Mouse (Mus musculus): Measurements from ENCODE around the gene Nefh. TPM values are rescaled to one million over a fixed set of nuclear protein-coding genes. Genes with fewer than 3 reads are reported as not detected.
A peak's percentile ranks its signal among the peaks of the same experiment; 100 is the strongest.

Nefh gene
- total RNA-seq, 2 experiments from 2014 or later = 0.05 to 0.23 TPM

- peak; percentile 77 for DNase-seq
Observed at GRCm38 (mm10) chr11:4949256-4950044, 1.6 kb upstream of the Nefh start.

DNA sequence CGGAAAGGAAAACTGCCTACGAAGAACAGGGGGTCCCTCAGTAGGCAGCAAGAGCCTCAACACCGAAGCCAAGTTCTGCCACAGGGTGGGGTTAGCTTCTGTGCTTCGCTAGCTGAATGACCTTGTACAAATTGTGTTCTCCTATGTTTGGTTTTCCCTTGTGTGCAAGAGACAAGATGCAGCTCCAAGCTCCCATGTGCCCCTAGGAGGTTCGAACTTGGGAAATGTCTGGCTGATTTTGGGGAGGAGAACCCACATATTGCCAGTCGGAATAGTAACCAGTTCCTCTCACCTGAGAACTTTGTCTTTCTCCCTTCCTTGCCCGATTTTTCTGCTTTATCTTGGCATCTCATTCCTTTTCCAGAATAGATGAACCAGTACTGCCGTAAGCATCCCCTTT lies 928 bp upstream of the Nefh start:
- DNase-seq = no peak

- DNase-seq = peak; percentile 20
Observed at GRCm38 (mm10) chr11:4946947-4947812, 684 bp downstream of the Nefh start.

DNA sequence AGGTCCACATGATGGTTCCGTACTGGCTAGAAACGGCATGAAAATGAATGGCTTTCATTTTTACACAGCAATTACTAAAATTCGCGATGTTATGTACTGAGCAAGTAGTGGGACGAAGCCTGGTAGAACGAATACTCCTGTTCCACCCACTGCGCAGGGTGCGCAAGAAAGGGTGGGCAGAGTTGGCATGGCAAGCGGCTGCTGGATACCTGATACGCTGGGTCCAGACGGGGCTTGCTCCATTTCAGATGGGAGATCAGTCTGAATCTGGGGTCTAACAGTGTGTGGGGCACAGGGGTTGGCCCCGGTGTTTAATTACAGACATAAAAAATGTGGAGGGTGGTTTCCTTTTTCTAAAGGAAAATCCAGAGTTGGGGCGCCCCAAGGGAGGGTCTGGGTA lies 1.3 kb downstream of the Nefh start:
- DNase-seq = no peak

DNA sequence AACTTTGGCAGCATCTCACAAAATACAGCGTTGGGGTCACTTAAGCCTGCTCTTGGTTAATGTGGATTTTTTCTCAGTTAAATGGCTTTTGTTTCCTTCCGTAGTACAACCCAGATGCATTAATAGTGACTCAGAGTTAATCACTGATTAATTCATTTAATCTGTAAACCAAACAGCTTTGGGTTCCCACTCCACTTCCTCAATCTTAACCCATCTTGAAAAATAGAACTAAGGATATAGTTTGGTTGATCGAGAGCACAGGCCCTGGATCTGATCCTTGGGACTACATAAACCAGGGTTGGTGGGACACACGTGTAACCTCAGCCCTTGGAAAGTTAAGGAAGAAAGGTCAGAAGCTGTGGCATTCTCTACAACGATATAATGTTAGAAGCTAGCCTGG lies 11.6 kb downstream of the Nefh start:
- DNase-seq = no peak

DNA sequence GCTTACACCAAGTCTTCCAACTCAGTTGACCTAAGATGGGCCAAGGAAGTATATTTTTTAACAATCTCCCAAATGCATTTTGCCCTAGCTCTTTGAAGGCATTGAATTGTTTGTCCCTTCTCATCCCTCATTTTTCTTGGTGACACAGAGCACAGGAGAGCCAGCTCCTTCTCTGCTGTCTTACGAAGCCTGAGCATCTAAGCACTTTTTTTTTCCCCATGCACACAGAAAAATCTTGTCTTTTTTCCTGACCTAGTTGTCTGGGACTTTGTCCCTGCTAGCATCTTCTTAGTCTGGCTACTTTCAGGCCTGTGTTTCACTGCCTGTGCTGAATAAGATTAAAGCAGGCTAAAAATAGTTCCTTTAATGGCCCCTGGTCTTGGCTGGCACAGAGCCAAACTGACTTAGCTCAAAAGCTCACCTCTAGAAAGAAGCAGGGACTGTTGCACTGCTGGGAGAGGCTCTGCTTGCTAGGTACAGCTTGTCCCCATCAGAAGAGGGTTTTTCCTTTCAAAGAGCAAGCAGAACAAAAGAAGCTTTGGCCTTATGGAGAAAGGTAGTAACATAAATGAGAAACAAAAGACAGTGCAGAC lies 16.8 kb downstream of the Nefh start:
- peak; percentile 44 for DNase-seq

DNA sequence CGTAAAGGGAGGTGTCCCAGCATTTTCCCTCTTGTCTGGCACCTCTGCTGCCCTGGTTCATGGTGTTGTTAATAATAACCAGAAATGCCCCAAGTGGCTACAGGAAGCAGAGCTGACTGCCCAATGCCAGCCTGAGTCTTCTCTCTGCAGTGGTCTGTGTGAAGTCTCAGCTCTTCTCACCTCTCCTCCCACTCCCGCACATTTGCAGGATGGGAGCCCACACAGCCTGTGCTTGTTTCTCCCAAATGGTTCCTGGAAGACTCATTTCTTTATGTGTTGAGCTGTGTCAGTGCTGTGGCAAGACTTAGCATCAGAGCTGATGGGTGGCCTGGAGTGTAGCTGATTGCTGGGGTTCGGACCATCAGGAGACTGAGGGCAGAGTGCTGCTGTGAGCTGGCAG lies 20.6 kb downstream of the Nefh start:
- no peak for DNase-seq

DNA sequence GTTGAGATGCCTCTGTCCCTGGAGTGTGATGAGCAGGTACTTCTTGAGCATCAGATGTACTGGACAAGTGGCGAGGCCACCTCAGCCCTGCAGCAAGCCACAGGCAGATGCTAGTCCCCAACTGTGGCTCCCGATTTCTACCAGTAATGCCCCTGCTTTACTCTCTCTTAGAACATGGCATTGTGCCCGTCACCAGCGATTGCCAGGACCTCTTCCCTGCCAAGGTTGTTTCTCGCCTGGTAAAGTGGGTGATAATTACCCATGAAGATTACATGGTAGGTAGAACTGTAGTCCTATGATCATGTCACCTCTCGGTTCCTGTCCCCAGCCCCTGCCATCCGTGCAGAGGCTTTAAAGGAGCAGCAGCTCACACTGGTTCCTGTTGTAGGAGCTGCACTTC lies 26.1 kb downstream of the Nefh start:
- no peak for DNase-seq

DNA sequence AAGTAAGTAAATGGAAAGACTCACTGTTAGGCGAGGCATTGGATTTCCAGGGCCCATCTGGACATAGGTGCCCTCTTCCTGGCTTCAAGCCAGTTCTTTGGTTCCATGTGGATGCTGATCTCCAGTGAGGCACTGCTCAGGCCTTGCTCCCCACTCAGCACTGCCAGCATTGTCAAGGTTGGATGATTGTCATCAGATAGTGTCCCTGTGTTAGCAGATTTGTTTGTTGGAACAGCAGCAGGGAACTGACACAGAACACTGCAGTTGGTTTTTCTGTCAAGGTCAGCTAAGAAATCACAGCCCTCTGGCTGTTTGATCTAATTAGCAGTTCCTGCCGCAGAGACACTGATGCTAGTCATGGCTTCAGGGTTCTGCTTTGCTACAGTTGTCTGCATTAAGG lies 26.6 kb downstream of the Nefh start:
- DNase-seq = no peak

DNA sequence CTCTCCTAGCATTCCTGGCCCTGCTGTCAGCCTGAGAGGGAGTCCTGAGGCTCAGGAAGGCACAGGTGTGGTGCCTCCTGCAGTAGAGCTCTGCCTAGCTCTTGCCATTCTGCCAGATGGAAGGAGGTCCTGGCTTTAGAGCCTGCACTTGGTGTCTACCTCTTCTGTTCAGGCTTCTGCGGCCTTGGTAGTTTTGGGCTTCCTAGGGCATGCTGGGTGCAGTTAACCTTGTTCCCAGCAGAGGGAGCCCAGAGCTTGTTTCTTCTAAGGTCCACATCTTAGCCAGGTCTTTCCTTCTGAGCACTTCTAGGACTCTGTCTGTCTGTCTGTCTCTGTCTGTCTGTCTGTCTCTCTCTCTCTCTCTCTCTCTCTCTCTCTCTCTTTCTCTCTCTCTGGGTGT lies 31.8 kb downstream of the Nefh start:
- DNase-seq = peak; percentile 53

- no peak for DNase-seq
Observed at GRCm38 (mm10) chr11:4906231-4906630, 41.6 kb downstream of the Nefh start.

GRCm38 (mm10) chr11:4901956-4902355 lies 45.9 kb downstream of the Nefh start:
- DNase-seq = no peak

- no peak for DNase-seq
Observed at GRCm38 (mm10) chr11:4900437-4900836, 47.4 kb downstream of the Nefh start.

- peak; percentile 67 for DNase-seq
Observed at GRCm38 (mm10) chr11:4894848-4895816, 52.7 kb downstream of the Nefh start, which contains the start of gene Thoc5. Thoc5 (plus strand) TSS chr11:4895320.

Small RNA genes within 50 kb of the gene (microRNA-seq; reads per million reads assigned to microRNA genes)
- 0.32 to 0.50 reads per million in 2 experiments for gene Mir6918

Other genes starting within 250 kb of the Nefh start
- gene Uqcr10, start 243.7 kb downstream of the Nefh start, total RNA-seq (2021) = 100 to 1,000 TPM; 749 to 932 TPM
- gene Zmat5, start 243.4 kb downstream of the Nefh start, total RNA-seq (2021) = 10 to 100 TPM; 16.0 to 16.3 TPM
- gene Cabp7, start 201.3 kb downstream of the Nefh start, total RNA-seq (2021) = 1 to 10 TPM in 1 of 2 experiments, under 1 TPM in 1; 0.56 to 1.1 TPM
- gene Nf2, start 98.5 kb downstream of the Nefh start, total RNA-seq (2021) = 10 to 100 TPM; 46.2 TPM
- gene Nipsnap1, start 74.1 kb downstream of the Nefh start, total RNA-seq (2021) = 1 to 10 TPM; 1.7 to 2.7 TPM
- gene Thoc5, start 52.7 kb downstream of the Nefh start, total RNA-seq (2021) = 10 to 100 TPM; 14.9 to 17.7 TPM
- gene Ap1b1, start 38.8 kb upstream of the Nefh start, total RNA-seq (2021) = 10 to 100 TPM; 40.5 to 49.5 TPM
- gene Rasl10a, start 110.1 kb upstream of the Nefh start, total RNA-seq (2021) = under 1 TPM; 0.42 to 0.56 TPM
- gene Gas2l1, start 117.3 kb upstream of the Nefh start, total RNA-seq (2021) = 10 to 100 TPM; 12.9 to 15.5 TPM
- 10 to 100 TPM; 21.5 to 24.8 TPM for gene Rhbdd3, start 150.9 kb upstream of the Nefh start, total RNA-seq (2021)
- gene Ewsr1, start 151.2 kb upstream of the Nefh start, total RNA-seq (2021) = 100 to 1,000 TPM; 141 to 189 TPM
- 10 to 100 TPM; 15.2 to 16.3 TPM for gene Emid1, start 204.2 kb upstream of the Nefh start, total RNA-seq (2021)

Data from gastrocnemius, postnatal 10 days (tissue).